Mouse (Mus musculus): Measurements from ENCODE around the gene Fibcd1. TPM values are rescaled to one million over a fixed set of nuclear protein-coding genes. Genes with fewer than 3 reads are reported as not detected.

The Fibcd1 gene
- polyA plus RNA-seq, 1 experiment from 2014 or later = 19.6 TPM

DNA sequence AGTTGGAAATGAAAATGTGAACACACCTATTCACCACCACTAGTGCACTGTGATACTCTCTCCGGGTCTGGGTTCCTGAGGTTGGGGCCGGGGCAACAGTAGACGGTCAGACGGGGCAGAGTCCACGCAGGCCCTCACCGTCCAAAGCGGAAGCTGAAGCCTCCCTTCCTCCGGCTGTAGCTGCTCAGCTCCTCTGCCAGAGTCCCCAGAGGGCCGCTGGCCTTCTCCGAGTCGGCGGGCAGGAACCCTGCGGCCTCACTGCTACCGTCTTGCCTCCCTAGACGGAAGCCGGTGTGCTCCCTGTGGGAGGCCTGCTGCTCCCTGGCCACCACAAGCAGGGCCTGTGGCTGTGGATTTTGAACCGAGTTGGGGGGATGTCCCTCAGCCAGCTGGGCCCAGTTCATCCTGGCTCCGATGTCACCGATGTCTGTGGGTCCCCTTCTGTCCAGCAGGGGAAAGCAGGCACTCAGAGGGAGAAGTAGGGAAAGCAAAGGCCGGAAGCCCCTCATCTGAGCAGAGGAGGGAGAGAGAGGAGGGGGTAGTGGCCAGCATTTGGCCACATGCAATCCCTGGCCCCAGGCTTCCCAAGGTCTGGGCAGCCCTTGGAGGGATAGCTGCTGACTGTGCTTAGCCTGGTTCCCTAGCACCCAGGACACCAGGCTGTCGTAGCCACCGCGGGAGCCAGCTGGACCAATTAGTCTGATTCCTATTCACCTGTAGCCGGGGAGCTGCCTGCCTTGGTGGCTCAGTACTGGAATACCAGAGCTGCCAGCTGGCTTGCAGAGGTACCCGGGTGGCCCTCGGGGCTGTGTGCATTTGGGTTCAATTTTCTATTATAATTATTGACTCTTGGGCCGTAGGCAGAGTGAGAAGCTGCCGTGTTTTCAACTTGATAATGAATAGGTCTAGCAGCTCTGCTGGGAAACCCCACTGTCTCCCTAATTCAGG, 37.1 kb downstream of the Fibcd1 start:
- H3K27ac ChIP-seq = peak overlapping the region; percentile 78

GRCm38 (mm10) chr2:31806639-31807382, 39.0 kb downstream of the Fibcd1 start:
- H3K4me1 ChIP-seq = peaks cover 59% of the 10 kb centered on the region

More for the DNA sequence above, 37.1 kb downstream of the Fibcd1 start:
- 0 out of 2 replicates have a peak, but pooled peaks have one; percentile 9 for ATAC-seq (replicated peaks)
- Histone ChIP-seq H3K27me3 (replicated peaks) (0 out of 2 replicates have a peak, but pooled peaks cover 3% of the 10 kb centered on the region), H3K36me3 (replicated peaks) (no peaks in the 10 kb centered on the region), H3K4me1 (peaks cover 59% of the 10 kb centered on the region), H3K9ac (peak overlapping the region; percentile 15; the same call in 1 of the 2 replicates), H3K4me2 (no peak overlapping the region), H3K9me3 (no peaks in the 10 kb centered on the region), H3K4me3 (no peak overlapping the region)
- 29% methylated on average over 28 of the region's 28 CpGs for WGBS

DNA sequence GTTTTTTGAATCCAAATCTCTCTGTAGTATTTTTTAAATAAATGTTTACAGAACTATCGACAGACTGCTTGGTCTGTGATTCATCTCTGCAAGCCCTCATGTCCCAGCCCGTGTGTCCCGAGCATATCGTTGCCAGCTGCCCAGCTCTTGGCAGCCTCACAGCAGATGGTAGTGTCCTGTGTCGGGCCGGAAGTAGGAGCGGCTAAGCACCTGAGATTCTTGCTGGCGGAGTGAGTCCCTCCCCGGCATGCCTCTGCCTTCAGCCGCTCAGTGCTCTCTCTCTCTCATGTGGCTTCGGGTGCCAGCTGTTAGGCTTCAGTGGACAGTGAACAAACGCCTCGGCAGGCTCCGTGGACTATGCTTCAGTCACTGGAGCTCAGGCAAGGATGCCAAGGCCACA, 42.3 kb downstream of the Fibcd1 start:
- WGBS = 85% methylated on average over 14 of the region's 14 CpGs
- Histone ChIP-seq H3K4me3 (no peak overlapping the region), H3K4me2 (no peak overlapping the region), H3K4me1 (peaks cover 35% of the 10 kb centered on the region), H3K36me3 (replicated peaks) (peaks cover 26% of the 10 kb centered on the region), H3K9ac (no peak overlapping the region), H3K9me3 (no peaks in the 10 kb centered on the region), H3K27ac (no peak overlapping the region), H3K27me3 (replicated peaks) (no peaks in the 10 kb centered on the region)
- ATAC-seq (replicated peaks) = no peak

More at GRCm38 (mm10) chr2:31806639-31807382, 39.0 kb downstream of the Fibcd1 start:
- Histone ChIP-seq H3K9me3 (no peaks in the 10 kb centered on the region), H3K4me2 (peak overlapping the region; percentile 6; the same call in 1 of the 2 replicates), H3K4me3 (no peak overlapping the region), H3K9ac (no peak overlapping the region), H3K27me3 (replicated peaks) (no peaks in the 10 kb centered on the region), H3K36me3 (replicated peaks) (peaks cover 4% of the 10 kb centered on the region; the same call in 1 of the 2 replicates), H3K27ac (peak overlapping the region; percentile 78)
- WGBS = 17% methylated on average over 9 of the region's 9 CpGs
- ATAC-seq (replicated peaks) = peak; percentile 62

DNA sequence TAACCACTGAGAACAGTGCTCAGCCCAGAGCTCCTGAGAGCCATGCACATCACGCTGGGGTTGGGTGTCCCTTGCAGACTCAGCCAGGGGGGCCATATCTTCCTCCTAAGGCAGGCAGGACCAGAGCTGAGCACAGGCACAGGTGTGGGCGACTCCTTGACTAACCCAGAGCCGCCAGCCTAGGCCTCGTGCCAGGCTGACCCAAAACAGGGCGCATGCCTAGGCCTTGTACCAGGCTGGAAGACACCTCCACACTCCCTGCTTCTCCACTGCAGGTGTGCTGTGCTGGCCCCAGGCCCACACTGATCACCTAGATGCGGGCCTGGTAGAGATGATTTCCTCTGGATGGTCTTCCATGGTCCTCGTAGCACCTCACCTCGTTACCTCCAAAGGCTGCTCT, 43.0 kb downstream of the Fibcd1 start:
- H3K9ac ChIP-seq = no peak overlapping the region
- H3K4me2 ChIP-seq = no peak overlapping the region
- ATAC-seq (replicated peaks) = no peak
- no peaks in the 10 kb centered on the region for H3K9me3 ChIP-seq
- no peaks in the 10 kb centered on the region for H3K27me3 ChIP-seq (replicated peaks)
- WGBS = 96% methylated on average over 8 of the region's 8 CpGs
- H3K36me3 ChIP-seq (replicated peaks) = peaks cover 32% of the 10 kb centered on the region
- no peak overlapping the region for H3K27ac ChIP-seq
- H3K4me3 ChIP-seq = no peak overlapping the region
- peaks cover 28% of the 10 kb centered on the region for H3K4me1 ChIP-seq

GRCm38 (mm10) chr2:31801416-31801815, 44.4 kb downstream of the Fibcd1 start:
- 90% methylated on average over 9 of the region's 9 CpGs for WGBS
- Histone ChIP-seq H3K4me1 (peaks cover 15% of the 10 kb centered on the region), H3K4me2 (no peak overlapping the region), H3K4me3 (no peak overlapping the region), H3K27me3 (replicated peaks) (no peaks in the 10 kb centered on the region), H3K36me3 (replicated peaks) (peaks cover 42% of the 10 kb centered on the region), H3K27ac (no peak overlapping the region), H3K9ac (no peak overlapping the region), H3K9me3 (no peaks in the 10 kb centered on the region)
- ATAC-seq (replicated peaks) = no peak

DNA sequence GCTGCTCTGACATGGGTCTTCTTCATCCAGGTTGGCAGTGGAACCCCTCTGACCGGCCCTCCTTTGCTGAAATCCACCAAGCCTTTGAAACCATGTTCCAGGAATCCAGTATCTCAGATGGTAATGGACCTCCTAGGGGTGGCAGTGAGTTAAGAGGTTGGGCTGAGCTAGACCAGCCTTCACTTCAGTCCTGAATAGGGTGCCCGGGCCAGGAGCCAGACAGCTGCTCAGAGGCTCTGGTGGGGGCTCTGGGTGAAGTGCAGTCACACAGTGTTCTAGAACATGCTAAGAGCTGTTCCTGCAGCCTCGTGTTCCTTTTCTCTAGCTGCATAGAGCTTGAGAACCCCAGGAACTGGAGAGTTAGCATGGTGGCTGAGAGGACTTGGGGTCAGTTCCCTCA, 48.9 kb downstream of the Fibcd1 start:
- WGBS = 82% methylated on average over 3 of the region's 3 CpGs
- Histone ChIP-seq H3K9me3 (no peaks in the 10 kb centered on the region), H3K36me3 (replicated peaks) (peaks cover 47% of the 10 kb centered on the region), H3K4me3 (no peak overlapping the region), H3K4me1 (no peaks in the 10 kb centered on the region), H3K27ac (no peak overlapping the region), H3K27me3 (replicated peaks) (no peaks in the 10 kb centered on the region), H3K4me2 (no peak overlapping the region), H3K9ac (no peak overlapping the region)
- ATAC-seq (replicated peaks) = no peak

DNA sequence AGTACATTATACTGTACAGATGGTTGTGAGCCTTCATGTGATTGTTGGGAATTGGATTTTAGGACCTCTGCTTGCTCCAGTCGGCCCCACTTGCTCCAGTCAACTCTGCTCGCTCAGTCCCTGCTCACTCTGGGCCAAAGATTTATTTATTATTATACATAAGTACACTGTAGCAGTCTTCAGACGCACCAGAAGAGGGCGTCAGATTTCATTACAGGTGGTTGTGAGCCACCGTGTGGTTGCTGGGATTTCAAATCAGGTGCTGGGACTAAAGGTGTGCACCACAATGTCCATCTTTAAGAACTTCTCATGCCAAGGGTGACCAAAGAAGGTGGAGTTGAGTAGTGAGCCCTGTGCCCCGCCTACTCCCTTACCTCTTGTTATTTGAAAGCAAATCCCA, 53.2 kb downstream of the Fibcd1 start:
- ATAC-seq (replicated peaks) = no peak
- 80% methylated on average over 6 of the region's 6 CpGs for WGBS

DNA sequence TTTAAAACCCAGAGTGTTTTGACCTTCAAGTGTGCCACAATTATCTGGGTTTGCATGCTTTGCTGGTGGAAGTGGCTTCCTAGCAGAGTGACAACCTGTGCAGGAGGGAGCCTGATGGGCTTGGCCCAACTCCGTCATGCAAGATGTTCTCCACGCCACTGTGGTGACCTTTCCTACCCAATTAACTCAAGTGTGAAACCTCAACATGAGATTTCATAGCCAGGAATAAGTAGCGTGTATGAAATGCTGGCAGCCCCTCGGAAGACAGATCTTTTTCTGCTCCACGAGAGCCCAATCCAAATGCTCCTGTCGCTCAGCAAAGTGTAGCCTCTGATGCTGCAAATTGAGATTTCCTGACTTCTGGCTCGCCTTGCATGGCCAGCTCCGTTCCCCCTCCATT, 54.5 kb downstream of the Fibcd1 start:
- Histone ChIP-seq H3K4me2 (no peak overlapping the region), H3K4me1 (peaks cover 9% of the 10 kb centered on the region; the same call in 1 of the 2 replicates), H3K9me3 (no peaks in the 10 kb centered on the region), H3K27me3 (replicated peaks) (no peaks in the 10 kb centered on the region), H3K9ac (no peak overlapping the region), H3K4me3 (no peak overlapping the region), H3K27ac (0 out of 2 replicates have a peak overlapping the region, but pooled peaks have one; percentile 27), H3K36me3 (replicated peaks) (peaks cover 5% of the 10 kb centered on the region; the same call in 1 of the 2 replicates)
- WGBS = 82% methylated on average over 8 of the region's 8 CpGs
- ATAC-seq (replicated peaks) = no peak

More for the DNA sequence above, 53.2 kb downstream of the Fibcd1 start:
- Histone ChIP-seq H3K27me3 (replicated peaks) (no peaks in the 10 kb centered on the region), H3K36me3 (replicated peaks) (peaks cover 16% of the 10 kb centered on the region; the same call in 1 of the 2 replicates), H3K9me3 (no peaks in the 10 kb centered on the region), H3K4me2 (no peak overlapping the region), H3K27ac (no peak overlapping the region), H3K4me1 (0 out of 2 replicates have a peak, but pooled peaks cover 4% of the 10 kb centered on the region), H3K9ac (no peak overlapping the region), H3K4me3 (no peak overlapping the region)

DNA sequence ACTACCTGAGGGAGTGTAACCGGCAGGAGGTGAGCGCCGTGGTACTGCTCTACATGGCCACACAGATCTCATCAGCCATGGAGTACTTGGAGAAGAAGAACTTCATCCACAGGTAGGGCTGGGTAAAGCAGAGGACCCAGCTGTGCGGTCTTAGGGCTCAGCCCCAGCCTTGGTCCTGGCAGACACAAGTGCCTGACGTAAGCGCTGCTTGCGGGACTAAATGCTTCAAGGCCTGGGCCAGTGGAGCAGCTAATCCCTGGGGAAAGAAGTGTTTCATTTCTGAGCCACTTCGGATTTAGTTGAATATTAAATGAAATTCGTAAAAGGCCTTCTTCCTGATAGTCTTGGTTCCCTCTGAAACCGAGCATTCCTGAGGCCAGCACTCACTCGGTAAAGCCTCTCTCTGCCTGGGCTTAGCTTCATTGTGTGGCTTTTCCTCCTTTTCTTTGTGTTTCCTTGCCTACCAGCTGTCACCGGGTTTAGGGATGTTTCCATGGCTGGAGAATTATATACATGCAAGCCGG, 55.0 kb downstream of the Fibcd1 start:
- H3K27me3 ChIP-seq (replicated peaks) = no peaks in the 10 kb centered on the region
- ATAC-seq (replicated peaks) = 0 out of 2 replicates have a peak, but pooled peaks have one; percentile 38
- H3K4me2 ChIP-seq = no peak overlapping the region
- peaks cover 9% of the 10 kb centered on the region; the same call in 1 of the 2 replicates for H3K4me1 ChIP-seq
- H3K4me3 ChIP-seq = no peak overlapping the region
- H3K36me3 ChIP-seq (replicated peaks) = peaks cover 4% of the 10 kb centered on the region; the same call in 1 of the 2 replicates
- H3K27ac ChIP-seq = peak overlapping the region; percentile 27; the same call in 1 of the 2 replicates
- 64% methylated on average over 13 of the region's 13 CpGs for WGBS
- H3K9ac ChIP-seq = no peak overlapping the region
- H3K9me3 ChIP-seq = no peaks in the 10 kb centered on the region

DNA sequence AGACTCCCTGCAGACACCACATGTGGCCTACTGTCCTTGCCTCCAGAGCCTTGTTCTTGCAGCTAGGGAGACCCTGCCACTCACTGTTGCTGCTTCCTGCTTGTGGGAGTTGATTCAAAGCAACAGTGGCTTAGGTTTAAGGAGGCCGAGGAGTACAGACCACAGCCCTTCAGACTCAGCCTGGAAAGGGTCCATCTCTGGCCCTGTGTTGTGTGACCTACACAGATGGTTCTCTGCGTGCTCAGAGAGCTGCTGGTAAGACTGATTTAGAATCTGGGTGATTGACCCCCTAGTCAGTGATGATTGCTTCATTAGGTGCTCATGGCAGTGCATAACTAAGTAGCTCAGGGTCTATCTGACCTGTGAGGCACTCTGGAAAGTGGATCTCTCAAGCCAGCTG, 56.6 kb downstream of the Fibcd1 start:
- H3K9me3 ChIP-seq = no peaks in the 10 kb centered on the region
- WGBS = 87% methylated on average over 2 of the region's 2 CpGs
- ATAC-seq (replicated peaks) = no peak
- no peak overlapping the region for H3K9ac ChIP-seq
- no peaks in the 10 kb centered on the region for H3K27me3 ChIP-seq (replicated peaks)
- H3K4me1 ChIP-seq = peaks cover 9% of the 10 kb centered on the region; the same call in 1 of the 2 replicates
- H3K36me3 ChIP-seq (replicated peaks) = peaks cover 10% of the 10 kb centered on the region; the same call in 1 of the 2 replicates
- no peak overlapping the region for H3K27ac ChIP-seq
- H3K4me2 ChIP-seq = no peak overlapping the region
- H3K4me3 ChIP-seq = no peak overlapping the region

GRCm38 (mm10) chr2:31788227-31788626, 57.6 kb downstream of the Fibcd1 start:
- H3K27me3 ChIP-seq (replicated peaks) = no peaks in the 10 kb centered on the region
- no peak overlapping the region for H3K9ac ChIP-seq
- no peak overlapping the region for H3K4me3 ChIP-seq
- no peak for ATAC-seq (replicated peaks)
- H3K36me3 ChIP-seq (replicated peaks) = peaks cover 10% of the 10 kb centered on the region; the same call in 1 of the 2 replicates
- no peak overlapping the region for H3K4me2 ChIP-seq
- WGBS = 76% methylated on average over 3 of the region's 3 CpGs
- H3K27ac ChIP-seq = no peak overlapping the region
- H3K4me1 ChIP-seq = peaks cover 9% of the 10 kb centered on the region; the same call in 1 of the 2 replicates
- H3K9me3 ChIP-seq = no peaks in the 10 kb centered on the region

Data from midbrain, embryonic 15.5 days (tissue).